Mouse (Mus musculus) skeletal muscle tissue, adult 2 months (tissue): ENCODE measurements around the gene Nucks1.

Experiments used
- DNase-seq: peaks from one replicate; pipeline ENCODE4 v3.0.0-alpha.2; 2012; ENCODE audit warnings: low read depth, low spot score

The Nucks1 gene

GRCm38 (mm10) chr1:131965818-131966217 is 55.5 kb downstream of the Nucks1 start:
- no peak for DNase-seq

GRCm38 (mm10) chr1:131967336-131967735 is 57.0 kb downstream of the Nucks1 start:
- DNase-seq: no peak

- DNase-seq: no peak
Observed at GRCm38 (mm10) chr1:131968556-131968955, 58.2 kb downstream of the Nucks1 start.

GRCm38 (mm10) chr1:131968983-131969382 is 58.6 kb downstream of the Nucks1 start:
- no peak for DNase-seq

GRCm38 (mm10) chr1:131969825-131970224 is 59.5 kb downstream of the Nucks1 start:
- DNase-seq: no peak

GRCm38 (mm10) chr1:131970322-131970660 is 60.0 kb downstream of the Nucks1 start:
- DNase-seq: no peak

GRCm38 (mm10) chr1:131970661-131971520 is 60.6 kb downstream of the Nucks1 start:
- DNase-seq: no peak

GRCm38 (mm10) chr1:131971771-131972497 is 61.6 kb downstream of the Nucks1 start:
- DNase-seq: no peak

- no peak for DNase-seq
Observed at GRCm38 (mm10) chr1:131972498-131973334, 62.4 kb downstream of the Nucks1 start.

- DNase-seq: no peak
Observed at GRCm38 (mm10) chr1:131973991-131974390, 63.7 kb downstream of the Nucks1 start.

- DNase-seq: no peak
Observed at GRCm38 (mm10) chr1:131976886-131977285, 66.6 kb downstream of the Nucks1 start.

- DNase-seq: no peak
Observed at GRCm38 (mm10) chr1:131980471-131980870, 70.1 kb downstream of the Nucks1 start.

- DNase-seq: peak; percentile 67
Observed at GRCm38 (mm10) chr1:131981378-131982013, 71.2 kb downstream of the Nucks1 start.

- peak; percentile 53 for DNase-seq
Observed at GRCm38 (mm10) chr1:131982907-131983306, 72.6 kb downstream of the Nucks1 start.

- DNase-seq: no peak
Observed at GRCm38 (mm10) chr1:131983806-131984205, 73.5 kb downstream of the Nucks1 start.
